Mouse (Mus musculus): ENCODE data around the gene Tmprss13. TPM values are rescaled to one million over a fixed set of nuclear protein-coding genes. Genes with fewer than 3 reads are reported as not detected.

The Tmprss13 gene
- not detected for polyA plus RNA-seq (2014; fragmentation: Illumina TruSeq; extraction: RNeasy Lipid Tissue Mini Kit (QIAGEN cat#74804); ENCODE audit: low read depth, low replicate concordance)

GRCm38 (mm10) chr9:45318855-45319254 is at the start of gene Tmprss13:
Gene Tmprss13 (plus strand): TSS chr9:45319100.

GRCm38 (mm10) chr9:45370117-45370561 is 51.2 kb downstream of the Tmprss13 start, which contains the start of gene Fxyd6:
Gene Fxyd6 (plus strand): TSS chr9:45370185.

Other genes with a start within 250 kb of the Tmprss13 start
- gene Jaml, start 239.9 kb upstream of the Tmprss13 start, polyA plus RNA-seq (2014; fragmentation: Illumina TruSeq; extraction: RNeasy Lipid Tissue Mini Kit (QIAGEN cat#74804); ENCODE audit: low read depth, low replicate concordance) = 2.9 TPM
- gene Scn2b, start 201.3 kb upstream of the Tmprss13 start, polyA plus RNA-seq (2014; fragmentation: Illumina TruSeq; extraction: RNeasy Lipid Tissue Mini Kit (QIAGEN cat#74804); ENCODE audit: low read depth, low replicate concordance) = not detected
- gene Scn4b, start 180.7 kb upstream of the Tmprss13 start, polyA plus RNA-seq (2014; fragmentation: Illumina TruSeq; extraction: RNeasy Lipid Tissue Mini Kit (QIAGEN cat#74804); ENCODE audit: low read depth, low replicate concordance) = 0.11 TPM
- gene BC049352, start 137.1 kb upstream of the Tmprss13 start, polyA plus RNA-seq (2014; fragmentation: Illumina TruSeq; extraction: RNeasy Lipid Tissue Mini Kit (QIAGEN cat#74804); ENCODE audit: low read depth, low replicate concordance) = not detected
- not detected for gene Tmprss4, start 115.0 kb upstream of the Tmprss13 start, polyA plus RNA-seq (2014; fragmentation: Illumina TruSeq; extraction: RNeasy Lipid Tissue Mini Kit (QIAGEN cat#74804); ENCODE audit: low read depth, low replicate concordance)
- gene Il10ra, start 50.0 kb upstream of the Tmprss13 start, polyA plus RNA-seq (2014; fragmentation: Illumina TruSeq; extraction: RNeasy Lipid Tissue Mini Kit (QIAGEN cat#74804); ENCODE audit: low read depth, low replicate concordance) = 0.69 TPM
- gene Fxyd6, start 51.1 kb downstream of the Tmprss13 start, polyA plus RNA-seq (2014; fragmentation: Illumina TruSeq; extraction: RNeasy Lipid Tissue Mini Kit (QIAGEN cat#74804); ENCODE audit: low read depth, low replicate concordance) = not detected
- not detected for gene Fxyd2, start 80.6 kb downstream of the Tmprss13 start, polyA plus RNA-seq (2014; fragmentation: Illumina TruSeq; extraction: RNeasy Lipid Tissue Mini Kit (QIAGEN cat#74804); ENCODE audit: low read depth, low replicate concordance)
- not detected for gene Dscaml1, start 107.5 kb downstream of the Tmprss13 start, polyA plus RNA-seq (2014; fragmentation: Illumina TruSeq; extraction: RNeasy Lipid Tissue Mini Kit (QIAGEN cat#74804); ENCODE audit: low read depth, low replicate concordance)